Mouse (Mus musculus) embryonic facial prominence, embryonic 12.5 days (tissue): ENCODE data around the gene Hip1. TPM values are rescaled to one million over a fixed set of nuclear protein-coding genes. Genes with fewer than 3 reads are reported as not detected.

Experiments used
- ATAC-seq: fragments of 200-750 bp; cut with Nextera tagmentation; 2 replicates; pipeline ENCODE4 v1.8.0; 2017; ENCODE audit not compliant: insufficient number of reproducible peaks, insufficient read depth, low FRiP score, low TSS enrichment
- H3K27ac ChIP-seq: fragments of 300-500 bp; sonication (generic); 2 replicates; pipeline ENCODE4 v1.5.1; 2016; ENCODE audit warnings: mild to moderate bottlenecking
- H3K27me3 ChIP-seq: fragments of 300-500 bp; sonication (generic); 2 replicates; pipeline ENCODE4 v1.6.1; 2016; ENCODE audit warnings: mild to moderate bottlenecking, moderate library complexity
- H3K36me3 ChIP-seq: fragments of 300-500 bp; sonication (generic); 2 replicates; pipeline ENCODE4 v1.6.1; 2016; ENCODE audit warnings: mild to moderate bottlenecking
- H3K4me1 ChIP-seq: fragments of 300-500 bp; sonication (generic); 2 replicates; pipeline ENCODE4 v1.6.1; 2016
- H3K4me2 ChIP-seq: fragments of 300-500 bp; sonication (generic); replicated peaks from 2 replicates; pipeline ENCODE4 v1.6.1; 2016; ENCODE audit warnings: mild to moderate bottlenecking, moderate library complexity
- H3K4me3 ChIP-seq: fragments of 300-500 bp; sonication (generic); 2 replicates; pipeline ENCODE4 v1.5.1; 2016; ENCODE audit warnings: mild to moderate bottlenecking
- H3K9ac ChIP-seq: fragments of 300-500 bp; sonication (generic); 2 replicates; pipeline ENCODE4 v1.6.1; 2016; ENCODE audit warnings: mild to moderate bottlenecking, moderate library complexity
- H3K9me3 ChIP-seq: fragments of 300-500 bp; sonication (generic); 2 replicates; pipeline ENCODE4 v1.6.1; 2016; ENCODE audit warnings: mild to moderate bottlenecking, moderate library complexity
- WGBS: fragments of 180-500 bp; shearing (Covaris S2); methylation state at CpG from one replicate; pipeline ENCODE4 v1.1.7; 2016; 5-methylcytosine and 5-hydroxymethylcytosine counted together
- polyA plus RNA-seq: library from polyadenylated mRNA; unstranded; fragments of >200 nt; fragmentation: Nextera tagmentation; extraction: Ambion mirVana; gene quantifications from 2 replicates; pipeline ENCODE4 v1.2.1, GENCODE M21; 2016

Gene Hip1
- polyA plus RNA-seq, 1 experiment from 2014 or later, result 57.9 TPM

- Histone ChIP-seq H3K27me3 (no peaks in the 10 kb centered on the region), H3K27ac (no peak overlapping the region), H3K9me3 (no peaks in the 10 kb centered on the region), H3K4me1 (no peaks in the 10 kb centered on the region), H3K9ac (no peak overlapping the region), H3K4me2 (no peak overlapping the region), H3K4me3 (no peak overlapping the region), H3K36me3 (no peaks in the 10 kb centered on the region)
- 58% methylated on average over 3 of the region's 3 CpGs for WGBS
- ATAC-seq, result no peak
Measured at GRCm38 (mm10) chr5:135557671-135558070, 12.8 kb upstream of the Hip1 start.

- Histone ChIP-seq H3K4me3 (no peak overlapping the region), H3K27ac (no peak overlapping the region), H3K9me3 (no peaks in the 10 kb centered on the region), H3K9ac (no peak overlapping the region), H3K4me1 (no peaks in the 10 kb centered on the region), H3K36me3 (no peaks in the 10 kb centered on the region), H3K4me2 (no peak overlapping the region), H3K27me3 (no peaks in the 10 kb centered on the region)
- 22% methylated on average over 4 of the region's 4 CpGs for WGBS
- ATAC-seq, result peak; percentile 83
Measured at GRCm38 (mm10) chr5:135557051-135557450, 12.1 kb upstream of the Hip1 start.

- Histone ChIP-seq H3K9me3 (no peaks in the 10 kb centered on the region), H3K4me2 (no peak overlapping the region), H3K4me1 (no peaks in the 10 kb centered on the region), H3K27me3 (no peaks in the 10 kb centered on the region), H3K4me3 (no peak overlapping the region), H3K9ac (no peak overlapping the region), H3K27ac (no peak overlapping the region), H3K36me3 (no peaks in the 10 kb centered on the region)
- no peak for ATAC-seq
- WGBS, result 73% methylated on average over 3 of the region's 4 CpGs
Measured at GRCm38 (mm10) chr5:135556259-135556658, 11.3 kb upstream of the Hip1 start.

- Histone ChIP-seq H3K36me3 (no peaks in the 10 kb centered on the region), H3K9ac (no peak overlapping the region), H3K9me3 (no peaks in the 10 kb centered on the region), H3K27me3 (no peaks in the 10 kb centered on the region), H3K4me2 (no peak overlapping the region), H3K4me3 (no peak overlapping the region), H3K4me1 (no peaks in the 10 kb centered on the region), H3K27ac (no peak overlapping the region)
- no peak for ATAC-seq
- WGBS, result 82% methylated on average over 3 of the region's 3 CpGs
Measured at GRCm38 (mm10) chr5:135551591-135551990, 6.7 kb upstream of the Hip1 start.

GRCm38 (mm10) chr5:135550910-135551309 lies 6.0 kb upstream of the Hip1 start:
- Histone ChIP-seq H3K4me3 (no peak overlapping the region), H3K27me3 (no peaks in the 10 kb centered on the region), H3K4me2 (no peak overlapping the region), H3K9me3 (no peaks in the 10 kb centered on the region), H3K9ac (no peak overlapping the region), H3K4me1 (no peaks in the 10 kb centered on the region), H3K36me3 (no peaks in the 10 kb centered on the region), H3K27ac (no peak overlapping the region)
- 27% methylated on average over 3 of the region's 3 CpGs for WGBS
- ATAC-seq, result no peak

GRCm38 (mm10) chr5:135547990-135548389 lies 3.1 kb upstream of the Hip1 start:
- WGBS, result 79% methylated on average over 2 of the region's 2 CpGs
- H3K4me2 ChIP-seq, result no peak overlapping the region
- H3K36me3 ChIP-seq, result no peaks in the 10 kb centered on the region
- no peak overlapping the region for H3K9ac ChIP-seq
- no peaks in the 10 kb centered on the region for H3K9me3 ChIP-seq
- no peak for ATAC-seq
- peaks cover 6% of the 10 kb centered on the region; the same call in 1 of the 2 replicates for H3K4me1 ChIP-seq
- H3K27me3 ChIP-seq, result no peaks in the 10 kb centered on the region
- no peak overlapping the region for H3K27ac ChIP-seq
- H3K4me3 ChIP-seq, result no peak overlapping the region

- Histone ChIP-seq H3K27ac (no peak overlapping the region), H3K9ac (peak overlapping the region; percentile 69), H3K9me3 (no peaks in the 10 kb centered on the region), H3K27me3 (no peaks in the 10 kb centered on the region), H3K4me1 (peaks cover 6% of the 10 kb centered on the region; the same call in 1 of the 2 replicates), H3K4me3 (peak overlapping the region; percentile 80), H3K4me2 (peak overlapping the region; percentile 89), H3K36me3 (no peaks in the 10 kb centered on the region)
- no peak for ATAC-seq
- 4% methylated on average over 15 of the region's 15 CpGs for WGBS
Measured at GRCm38 (mm10) chr5:135544032-135544558, 825 bp downstream of the Hip1 start.

- no peaks in the 10 kb centered on the region for H3K36me3 ChIP-seq
- H3K4me3 ChIP-seq, result no peak overlapping the region
- H3K27me3 ChIP-seq, result no peaks in the 10 kb centered on the region
- H3K4me1 ChIP-seq, result no peaks in the 10 kb centered on the region
- H3K27ac ChIP-seq, result no peak overlapping the region
- H3K9me3 ChIP-seq, result no peaks in the 10 kb centered on the region
- no peak overlapping the region for H3K9ac ChIP-seq
- no peak overlapping the region for H3K4me2 ChIP-seq
- WGBS, result 78% methylated on average over 10 of the region's 10 CpGs
- no peak for ATAC-seq
Measured at GRCm38 (mm10) chr5:135537794-135538214, 7.1 kb downstream of the Hip1 start.

- WGBS, result 77% methylated on average over 4 of the region's 4 CpGs
- Histone ChIP-seq H3K9ac (no peak overlapping the region), H3K27ac (no peak overlapping the region), H3K4me1 (no peaks in the 10 kb centered on the region), H3K27me3 (no peaks in the 10 kb centered on the region), H3K36me3 (no peaks in the 10 kb centered on the region), H3K4me2 (no peak overlapping the region), H3K4me3 (no peak overlapping the region), H3K9me3 (no peaks in the 10 kb centered on the region)
- ATAC-seq, result no peak
Measured at GRCm38 (mm10) chr5:135537326-135537725, 7.6 kb downstream of the Hip1 start.

GRCm38 (mm10) chr5:135535867-135536266 lies 9.1 kb downstream of the Hip1 start:
- no peak overlapping the region for H3K4me3 ChIP-seq
- no peak overlapping the region for H3K9ac ChIP-seq
- no peak overlapping the region for H3K27ac ChIP-seq
- no peaks in the 10 kb centered on the region for H3K9me3 ChIP-seq
- H3K27me3 ChIP-seq, result no peaks in the 10 kb centered on the region
- no peak overlapping the region for H3K4me2 ChIP-seq
- no peaks in the 10 kb centered on the region for H3K4me1 ChIP-seq
- no peak for ATAC-seq
- H3K36me3 ChIP-seq, result 0 out of 2 replicates have a peak, but pooled peaks cover 3% of the 10 kb centered on the region

GRCm38 (mm10) chr5:135533431-135533830 lies 11.5 kb downstream of the Hip1 start:
- Histone ChIP-seq H3K4me2 (no peak overlapping the region), H3K9me3 (no peaks in the 10 kb centered on the region), H3K36me3 (0 out of 2 replicates have a peak, but pooled peaks cover 3% of the 10 kb centered on the region), H3K27me3 (no peaks in the 10 kb centered on the region), H3K27ac (no peak overlapping the region), H3K4me3 (no peak overlapping the region), H3K9ac (no peak overlapping the region), H3K4me1 (no peaks in the 10 kb centered on the region)
- WGBS, result 67% methylated on average over 10 of the region's 10 CpGs
- no peak for ATAC-seq

GRCm38 (mm10) chr5:135531306-135531845 lies 13.5 kb downstream of the Hip1 start:
- no peak for ATAC-seq
- Histone ChIP-seq H3K9ac (no peak overlapping the region), H3K4me2 (no peak overlapping the region), H3K27me3 (no peaks in the 10 kb centered on the region), H3K9me3 (no peaks in the 10 kb centered on the region), H3K4me1 (no peaks in the 10 kb centered on the region), H3K27ac (no peak overlapping the region), H3K4me3 (no peak overlapping the region), H3K36me3 (0 out of 2 replicates have a peak, but pooled peaks cover 3% of the 10 kb centered on the region)
- WGBS, result 82% methylated on average over 11 of the region's 11 CpGs
